Mouse (Mus musculus): ENCODE measurements around the gene Prdm13.

The Prdm13 gene

DNA sequence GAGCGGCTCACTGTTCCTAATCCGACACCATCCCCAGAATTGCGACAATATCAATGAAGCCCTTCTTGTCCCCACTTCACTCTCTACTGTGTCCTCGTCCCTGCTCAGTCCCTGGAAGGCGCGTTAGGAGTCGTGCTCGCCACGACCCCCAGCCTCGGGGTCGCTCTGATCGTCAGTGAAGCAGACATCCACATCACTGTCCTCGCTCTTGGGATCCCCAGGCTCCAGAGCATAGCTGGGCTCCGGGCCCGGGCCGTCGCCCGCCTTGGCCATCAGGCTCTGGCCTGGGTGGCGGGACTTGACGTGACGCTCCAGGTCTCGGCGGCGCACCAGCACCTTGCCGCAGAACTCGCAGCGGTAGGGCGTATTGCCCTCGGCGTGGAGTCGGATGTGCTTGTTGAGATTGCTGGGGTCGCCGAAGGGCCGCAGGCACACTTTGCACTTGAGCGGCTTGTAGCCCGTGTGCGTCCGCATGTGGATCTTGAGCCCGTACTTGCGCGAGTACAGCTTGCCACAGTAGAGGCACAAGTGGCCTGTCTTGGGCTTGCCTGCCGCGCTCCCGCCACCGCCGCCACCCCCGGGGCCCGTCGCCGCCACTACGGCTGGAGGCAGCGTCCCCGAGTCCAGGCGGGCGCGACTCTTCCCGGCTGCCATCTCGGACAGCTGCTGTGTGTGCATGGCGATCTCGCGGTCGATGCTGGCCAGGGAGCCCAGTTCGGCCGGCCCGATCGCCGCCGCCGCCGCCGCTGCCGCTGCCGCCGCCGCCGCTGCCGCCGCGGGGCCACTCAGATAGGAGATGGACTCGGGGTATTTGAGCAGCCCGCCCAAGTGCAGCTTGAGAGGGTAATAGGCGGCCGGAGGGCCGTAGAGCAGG lies 7.4 kb downstream of the Prdm13 start:
- CTCF ChIA-PET: no interaction called here

DNA sequence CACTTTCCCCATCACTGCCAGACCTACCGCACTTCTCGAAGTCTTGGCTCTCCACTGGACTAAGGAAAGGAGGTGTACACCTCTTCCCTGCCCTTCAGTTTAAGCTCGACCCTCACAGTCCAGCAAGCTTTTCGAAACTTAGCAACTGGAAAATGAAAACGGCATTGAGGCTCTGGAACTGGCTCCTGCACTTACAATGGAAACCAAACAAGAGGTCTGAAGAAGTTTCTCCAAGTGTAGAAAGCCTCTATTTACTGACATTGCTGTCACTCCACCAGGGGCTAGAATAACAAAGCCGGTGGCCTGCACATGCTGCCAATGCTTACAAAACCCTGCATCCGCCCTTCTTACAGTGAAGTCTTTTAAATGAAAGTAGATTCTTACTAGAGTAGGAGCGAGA lies 11.1 kb downstream of the Prdm13 start:
- CTCF ChIA-PET: no interaction called here

- CTCF ChIA-PET: no interaction called here
These were observed 11.7 kb downstream of the Prdm13 start for GRCm38 (mm10) chr4:21674042-21674441.

GRCm38 (mm10) chr4:21665961-21666360 lies 19.8 kb downstream of the Prdm13 start:
- CTCF ChIA-PET: no interaction called here

GRCm38 (mm10) chr4:21658184-21658583 lies 27.6 kb downstream of the Prdm13 start:
- CTCF ChIA-PET: no interaction called here

DNA sequence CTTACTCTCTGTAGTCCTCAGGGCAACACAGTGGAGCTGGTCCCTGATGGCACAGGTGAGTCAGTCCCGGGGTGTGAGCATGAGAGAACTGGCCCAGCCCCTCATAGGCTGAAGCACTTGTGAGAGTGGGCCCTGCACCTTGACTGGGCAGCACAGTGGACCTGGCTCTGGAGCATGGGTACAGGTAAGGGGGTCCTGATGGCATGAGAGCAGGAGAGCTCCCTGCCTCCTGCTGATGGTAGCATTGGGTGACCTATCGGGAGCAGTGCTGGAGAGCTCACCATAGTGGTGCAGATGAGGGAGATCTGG lies 56.5 kb downstream of the Prdm13 start:
- CTCF ChIA-PET: no interaction called here

- CTCF ChIA-PET: no interaction called here
These were observed 57.1 kb downstream of the Prdm13 start for GRCm38 (mm10) chr4:21628367-21629274.

All from spleen, embryonic (tissue).